Mouse (Mus musculus) splenic B cell, adult 2 months (primary cell): Measurements from ENCODE around the gene Amy2a5.
"Not testable (repeated sequence)": the region's sequence is repeated elsewhere in the genome, so short reads cannot be mapped to it uniquely, and the experiment has no call there.

Source experiments
- DNase-seq: peaks from one replicate; pipeline ENCODE4 v3.0.0-alpha.2; 2011; ENCODE audit warnings: low read depth, low spot score
- H3K27me3 ChIP-seq: 2 replicates; pipeline ENCODE4 v1.6.1; 2012; ENCODE audit warnings: mild to moderate bottlenecking, low read length, moderate library complexity, mixed read lengths; ENCODE audit not compliant: control insufficient read depth, poor library complexity, insufficient read depth, severe bottlenecking
- H3K36me3 ChIP-seq: 2 replicates; pipeline ENCODE4 v1.6.1; 2012; ENCODE audit warnings: mild to moderate bottlenecking, low read length, moderate library complexity, mixed read lengths; ENCODE audit not compliant: control insufficient read depth, poor library complexity, insufficient read depth, severe bottlenecking

The Amy2a5 gene

GRCm38 (mm10) chr3:113258737-113259136 is at the start of gene Amy2a5:
Amy2a5 (minus strand) TSS chr3:113258837.
- H3K36me3 ChIP-seq, H3K27me3 ChIP-seq, DNase-seq: not testable (repeated sequence)

GRCm38 (mm10) chr3:113291349-113291748 is 32.7 kb upstream of the Amy2a5 start, which contains the start of gene Amy2a4:
Amy2a4 (minus strand) TSS chr3:113291449.
- H3K27me3 ChIP-seq, DNase-seq, H3K36me3 ChIP-seq: not testable (repeated sequence)

- not testable (repeated sequence) for H3K36me3 ChIP-seq, H3K27me3 ChIP-seq, DNase-seq
Observed at GRCm38 (mm10) chr3:113280285-113280684, 21.6 kb upstream of the Amy2a5 start.

GRCm38 (mm10) chr3:113279586-113279985 is 20.9 kb upstream of the Amy2a5 start:
- not testable (repeated sequence) for DNase-seq, H3K27me3 ChIP-seq

GRCm38 (mm10) chr3:113227115-113227514 is 31.5 kb downstream of the Amy2a5 start:
- Histone ChIP-seq H3K36me3 (no peaks in the 10 kb centered on the region), H3K27me3 (no peaks in the 10 kb centered on the region)
- no peak for DNase-seq

More at GRCm38 (mm10) chr3:113279586-113279985, 20.9 kb upstream of the Amy2a5 start:
- not testable (repeated sequence) for H3K36me3 ChIP-seq
